Mouse (Mus musculus) spleen, postnatal 4 days (tissue): ENCODE data around the gene Dnm3.

Experiments
- DNase-seq, 2 experiments: peaks; one replicate each; pipeline ENCODE4 v3.0.0; 2022; ENCODE audit warnings: low spot score in 2 of 2

Dnm3 gene

DNA sequence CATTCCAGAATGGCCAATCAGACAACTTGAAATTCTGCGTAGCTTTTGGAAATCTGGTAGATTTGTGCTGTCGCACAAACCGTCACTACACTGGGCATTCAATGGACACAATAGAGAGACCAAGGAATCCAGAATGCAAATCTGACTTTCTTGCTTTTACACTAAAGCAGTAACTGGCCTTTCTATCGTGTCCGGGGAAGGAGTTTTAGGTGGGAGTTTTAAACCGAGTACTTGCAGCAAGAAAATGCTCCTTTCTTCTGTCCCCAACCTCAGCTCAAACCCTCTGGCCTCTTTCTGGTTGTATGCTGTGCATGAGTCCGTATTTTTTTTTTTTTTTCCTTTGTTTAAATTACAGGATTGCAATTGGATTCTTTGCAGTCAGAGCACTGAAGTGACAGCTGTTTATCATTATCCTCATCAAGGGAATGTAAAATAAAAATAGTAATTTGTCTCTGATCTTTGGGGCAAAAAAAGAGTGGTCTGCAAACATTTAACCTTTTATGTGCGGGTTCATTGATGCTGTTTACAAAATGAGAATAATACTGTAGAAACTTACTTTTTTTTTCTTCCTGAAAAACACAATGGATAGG is 454.1 kb downstream of the Dnm3 start:
- DNase-seq: no peak

DNA sequence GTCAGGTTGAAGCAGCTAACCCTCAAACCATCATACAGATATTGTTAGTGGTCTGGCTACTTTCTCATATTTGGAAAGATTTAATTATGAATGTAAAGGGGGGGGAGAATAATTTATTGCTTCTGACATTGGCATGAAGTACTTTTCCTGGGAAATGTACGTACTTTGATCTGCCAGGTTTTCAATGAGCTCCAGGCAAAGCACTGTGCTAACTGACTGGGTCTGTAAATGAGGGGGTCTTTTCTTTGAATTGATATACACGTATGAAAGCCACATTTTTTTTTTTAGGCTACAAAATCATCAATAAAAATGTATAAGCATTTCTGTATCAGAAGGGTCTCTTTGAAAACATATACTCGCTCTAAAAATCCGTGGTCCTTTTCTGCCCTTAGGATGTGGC is 457.1 kb downstream of the Dnm3 start:
- no peak for DNase-seq

DNA sequence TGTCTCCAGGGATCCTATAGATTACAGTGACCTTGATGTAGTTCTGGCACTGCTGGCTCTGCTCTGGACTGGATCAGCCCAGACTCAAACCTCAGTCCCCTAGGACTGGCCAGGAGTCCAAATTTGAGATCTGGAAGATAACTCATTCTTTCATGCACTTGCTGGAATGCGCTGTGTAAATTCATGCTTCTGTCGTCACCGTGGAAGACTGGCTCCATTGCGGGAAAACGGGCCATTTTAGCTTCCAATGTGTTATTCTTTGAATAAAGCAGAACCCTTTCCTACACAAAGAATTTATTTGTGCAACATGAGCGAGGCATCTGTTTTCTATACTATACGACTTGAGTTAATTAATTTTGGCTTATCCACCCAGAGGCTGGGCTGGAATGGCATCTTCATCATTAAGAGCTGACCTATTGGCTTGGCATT is 457.5 kb downstream of the Dnm3 start:
- no peak for DNase-seq

DNA sequence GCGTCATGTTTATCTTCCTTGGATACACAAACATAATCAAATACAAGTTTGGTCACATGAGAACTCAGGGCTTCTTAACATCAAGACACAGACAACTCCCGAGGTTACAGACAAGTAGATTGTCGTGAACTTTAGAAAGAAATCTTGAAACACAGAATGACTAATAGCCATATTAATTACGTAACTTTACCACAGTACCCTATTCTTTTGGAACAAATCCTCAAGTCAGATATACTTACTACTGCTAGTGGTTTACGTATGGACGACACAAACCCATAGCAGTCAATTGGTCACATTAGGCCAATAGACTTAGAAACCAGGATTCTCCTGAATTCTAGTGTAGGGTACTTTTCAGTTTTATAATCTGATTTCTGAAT is 459.2 kb downstream of the Dnm3 start:
- no peak for DNase-seq

DNA sequence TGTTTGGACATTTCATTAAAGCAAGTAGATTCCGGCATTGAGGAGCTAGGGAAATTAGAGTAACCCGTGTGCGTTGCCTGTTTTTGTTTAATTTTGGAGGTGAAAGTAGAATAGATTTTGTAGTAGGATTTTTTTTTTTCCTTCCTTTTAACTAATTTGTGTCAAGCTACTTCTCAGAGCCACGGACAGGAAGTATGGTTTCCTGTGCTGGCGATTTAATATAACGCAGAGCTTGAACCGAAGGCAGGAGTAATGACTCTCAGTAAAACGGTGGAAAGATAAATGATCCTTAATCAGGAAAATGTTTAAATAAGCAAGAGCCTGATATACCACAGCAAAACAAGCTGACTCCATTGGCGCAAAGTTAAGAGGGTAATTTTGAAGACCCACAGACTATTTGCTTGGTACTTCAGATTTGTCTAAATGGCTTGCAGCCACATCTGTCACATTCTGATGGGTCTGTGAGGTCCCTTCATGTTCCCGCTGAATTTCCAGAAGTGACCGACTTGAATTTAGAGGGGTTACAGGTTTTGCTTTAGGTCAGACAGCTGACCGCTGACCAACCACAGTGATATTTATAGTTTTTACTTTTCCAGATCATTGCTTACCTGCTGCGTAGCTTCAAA is 459.7 kb downstream of the Dnm3 start:
- DNase-seq: no peak

DNA sequence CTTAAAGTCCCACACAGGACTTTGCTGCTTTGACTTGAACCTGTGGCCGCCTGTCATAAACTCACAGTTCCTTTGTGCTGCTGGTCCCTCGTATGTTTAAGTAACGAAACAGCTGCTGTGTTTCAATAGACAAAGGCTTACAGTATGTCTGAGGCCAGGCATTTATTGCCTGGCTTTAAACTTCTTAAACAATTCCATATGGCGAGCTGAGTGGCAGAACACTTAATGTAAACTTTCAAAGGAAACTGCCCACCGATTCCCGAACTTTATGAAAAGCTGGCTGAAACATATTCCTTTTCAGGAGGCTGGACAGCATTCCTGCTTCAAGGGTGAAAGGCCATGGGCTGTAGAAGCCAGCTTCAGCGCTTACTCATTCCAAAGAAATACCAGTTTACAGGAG is 460.9 kb downstream of the Dnm3 start:
- DNase-seq: no peak

DNA sequence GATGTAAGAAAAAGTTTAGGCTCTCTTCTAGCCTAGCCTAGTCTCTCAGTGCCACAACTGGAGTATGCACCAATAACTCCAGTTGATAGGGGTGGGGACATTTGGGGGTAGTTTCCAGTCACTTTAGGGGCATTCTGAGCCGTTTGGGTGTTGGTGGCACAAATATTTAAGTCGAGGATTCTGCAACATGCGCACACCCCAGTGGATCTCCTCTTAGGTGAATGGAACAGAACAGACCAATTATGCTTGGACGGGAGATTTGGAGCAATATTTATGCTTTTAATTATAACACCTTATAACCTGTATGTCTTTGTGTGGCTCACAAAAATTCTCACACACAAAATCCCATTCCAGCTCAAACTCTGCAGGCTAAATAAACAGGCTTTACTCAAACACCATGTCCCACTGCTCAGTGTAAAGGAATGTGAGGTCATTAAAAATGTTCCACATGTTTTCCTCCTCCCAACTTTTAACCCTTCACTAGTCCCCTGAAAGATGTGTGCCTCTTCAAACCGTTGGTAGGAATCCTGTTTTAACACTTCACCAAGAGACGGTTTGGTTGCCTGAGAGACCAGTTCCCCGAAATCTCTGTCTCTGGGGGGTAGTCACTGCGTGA is 462.5 kb downstream of the Dnm3 start:
- no peak for DNase-seq

DNA sequence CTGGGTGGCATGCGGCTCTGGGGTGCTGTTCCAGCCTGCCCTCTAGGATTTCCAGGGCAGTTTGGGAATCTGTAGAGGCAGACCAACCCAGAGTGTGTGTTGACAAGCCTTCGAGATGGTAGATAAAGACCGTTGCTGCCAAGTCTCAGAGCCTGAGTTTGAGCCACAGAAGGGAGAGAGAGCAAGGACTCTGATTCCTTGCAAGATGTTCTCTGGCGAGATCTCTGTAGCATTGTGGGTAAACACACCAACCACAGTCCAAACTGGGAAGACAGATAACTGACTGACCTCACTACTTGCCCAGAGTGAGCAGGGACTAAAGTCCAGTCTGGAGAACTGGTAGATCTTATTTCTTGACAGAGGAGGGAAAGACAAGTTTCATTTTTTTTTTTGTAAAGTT is 464.3 kb downstream of the Dnm3 start:
- DNase-seq: no peak

DNA sequence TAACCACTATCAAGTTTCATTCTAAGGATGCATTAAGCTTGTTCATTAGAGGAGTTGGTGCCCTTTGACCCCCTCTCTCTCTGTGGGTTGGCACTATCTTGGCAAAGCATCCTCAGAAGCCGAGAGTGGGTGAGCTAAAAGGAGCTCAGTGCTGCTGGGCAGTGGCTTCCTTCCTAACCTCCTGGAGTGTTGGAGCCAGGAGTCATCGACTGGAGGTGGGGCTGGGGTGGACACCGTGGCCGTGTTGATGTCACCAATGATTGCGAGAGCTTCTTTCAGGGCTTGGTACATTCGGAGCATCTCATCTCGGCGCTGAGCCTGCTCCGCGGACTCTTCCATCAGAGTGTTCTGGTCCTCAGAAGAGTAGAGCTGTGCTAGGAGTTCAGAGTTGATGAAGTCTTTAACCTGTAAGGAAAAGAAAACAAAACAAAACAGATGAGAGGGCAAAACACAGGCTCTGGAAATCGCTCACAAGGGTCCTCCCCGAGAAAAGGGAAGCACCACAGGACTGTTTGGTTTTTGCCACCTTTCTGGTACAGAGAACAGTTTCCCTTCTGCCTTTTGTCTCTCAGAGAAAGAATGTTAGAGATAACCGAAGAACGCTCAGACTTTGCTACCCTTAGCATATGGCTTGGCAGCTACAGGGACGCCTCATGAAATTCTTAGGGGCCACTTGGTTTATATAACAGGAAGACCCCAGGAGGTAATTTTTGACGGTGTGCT is 466.1 kb downstream of the Dnm3 start:
- DNase-seq: no peak

DNA sequence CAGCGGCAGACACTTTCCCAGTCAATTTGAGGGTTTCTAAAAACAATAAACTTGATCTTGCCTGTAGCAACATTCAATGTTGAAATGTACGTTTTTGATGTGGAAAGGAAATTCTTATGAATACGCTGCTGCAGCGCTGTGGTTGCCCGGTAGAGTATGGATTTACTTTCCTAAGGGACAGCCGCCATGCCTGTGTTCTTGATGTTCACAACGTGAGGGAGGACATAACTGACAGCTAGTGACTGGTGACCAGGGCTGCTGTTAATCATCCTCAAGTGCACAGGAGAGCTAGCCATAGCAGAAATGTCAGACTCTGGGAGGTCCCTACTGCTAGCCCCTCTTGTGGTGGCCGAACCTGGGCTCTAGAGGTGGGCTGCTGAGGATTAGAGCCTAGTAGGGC is 468.7 kb downstream of the Dnm3 start:
- no peak for DNase-seq

DNA sequence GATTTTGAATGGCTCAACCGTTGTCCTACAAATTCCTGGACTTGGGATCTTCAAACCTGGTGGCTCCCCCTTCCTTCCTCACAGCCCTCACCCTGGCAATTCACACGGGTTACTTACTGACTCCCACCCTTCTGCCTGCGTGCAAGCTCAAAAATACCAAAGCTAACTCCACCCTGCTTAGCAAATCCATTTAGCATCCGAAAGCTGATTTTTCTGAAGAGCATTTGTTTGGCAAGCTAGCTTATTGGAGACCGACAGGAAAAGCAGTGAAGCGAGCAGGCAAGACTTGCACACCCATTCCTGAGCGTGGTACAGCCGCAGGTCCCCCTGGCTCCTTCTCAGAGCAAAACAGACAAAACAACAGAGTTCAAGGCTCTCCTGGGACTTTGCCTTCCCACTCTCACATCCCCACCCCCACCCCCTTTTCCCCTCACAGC is 469.2 kb downstream of the Dnm3 start:
- no peak for DNase-seq

DNA sequence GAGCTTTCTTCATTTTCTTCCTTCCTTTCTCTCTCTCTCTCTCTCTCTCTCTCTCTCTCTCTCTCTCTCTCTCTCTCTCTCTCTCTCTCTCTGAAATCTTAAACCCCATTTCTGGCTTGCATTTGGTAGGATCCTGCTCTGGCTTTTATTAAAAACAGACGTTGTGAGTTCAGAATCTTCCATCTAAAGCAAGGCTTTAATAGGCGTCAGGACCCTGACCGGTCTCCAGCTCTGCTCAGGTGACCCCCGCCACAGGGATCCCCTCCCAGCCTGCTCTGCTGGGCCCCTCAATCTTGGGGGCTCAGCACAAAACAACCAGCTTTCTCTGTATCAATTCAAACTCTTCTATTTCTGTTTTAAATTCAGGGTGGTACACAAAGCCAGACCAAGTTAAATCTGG is 469.6 kb downstream of the Dnm3 start:
- no peak for DNase-seq

DNA sequence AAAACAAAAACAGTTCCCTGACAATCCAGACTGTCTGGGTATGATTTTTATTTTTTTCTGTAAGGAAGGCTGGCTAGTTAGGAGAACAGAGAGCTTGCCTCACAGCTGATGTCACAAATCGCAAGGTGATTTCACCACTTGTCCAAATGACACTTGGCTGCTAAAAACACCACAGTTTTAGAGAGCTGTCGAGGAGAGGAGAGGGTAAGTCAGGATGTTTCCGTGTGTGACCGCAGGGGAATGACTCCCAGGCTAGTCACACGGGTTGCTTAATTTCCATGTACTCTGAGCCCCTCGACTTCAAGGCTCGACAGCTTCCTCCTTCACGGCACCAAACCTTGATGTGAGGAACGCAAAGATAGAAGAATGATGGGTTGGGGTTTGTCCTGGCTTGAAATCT is 471.7 kb downstream of the Dnm3 start:
- no peak for DNase-seq

DNA sequence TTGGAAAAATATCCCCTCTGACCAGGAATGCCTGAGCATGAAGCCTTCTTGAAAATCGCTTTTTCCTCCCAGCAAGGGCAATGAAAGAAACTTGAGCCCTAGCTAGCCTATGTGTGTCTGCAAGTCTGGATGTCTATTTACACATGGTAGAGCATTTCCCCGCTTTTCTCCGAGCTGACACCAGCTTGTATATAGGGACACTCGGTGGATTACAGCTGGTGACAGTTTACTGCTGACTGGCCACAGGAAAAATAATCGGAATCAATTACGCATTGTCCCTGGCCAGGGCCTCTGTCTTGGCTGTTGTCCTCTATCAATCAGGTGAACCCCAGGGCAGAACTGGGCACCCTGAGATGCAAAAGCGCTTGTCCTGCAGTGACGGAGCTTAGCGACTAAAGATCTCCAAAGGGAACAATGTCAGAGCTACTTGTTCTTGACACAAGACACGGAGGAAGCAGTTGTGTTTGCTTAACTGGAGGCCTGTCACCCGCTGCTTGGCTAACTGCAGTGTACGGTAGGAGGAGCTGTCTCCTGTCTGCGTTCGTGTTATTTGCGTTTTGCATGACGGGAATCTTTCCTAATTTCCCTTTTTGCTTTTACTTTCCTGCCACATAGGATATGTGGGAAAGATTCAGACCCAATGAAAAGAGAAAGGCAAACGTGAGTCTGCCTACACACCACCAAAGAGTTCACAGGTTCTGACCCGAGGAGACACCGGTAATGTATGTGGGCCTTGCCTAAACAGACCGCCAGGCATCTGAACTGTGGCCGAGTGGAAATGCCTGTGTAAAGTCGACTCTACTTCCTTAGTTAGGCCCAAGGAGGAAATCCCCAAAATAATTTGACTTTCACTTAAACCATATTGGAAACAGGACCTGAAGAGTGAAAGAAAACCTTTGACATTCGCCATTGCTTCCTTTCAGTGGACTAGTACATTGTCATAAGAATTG is 472.7 kb downstream of the Dnm3 start:
- DNase-seq: peak in 1 of 2 experiments; percentile 32

DNA sequence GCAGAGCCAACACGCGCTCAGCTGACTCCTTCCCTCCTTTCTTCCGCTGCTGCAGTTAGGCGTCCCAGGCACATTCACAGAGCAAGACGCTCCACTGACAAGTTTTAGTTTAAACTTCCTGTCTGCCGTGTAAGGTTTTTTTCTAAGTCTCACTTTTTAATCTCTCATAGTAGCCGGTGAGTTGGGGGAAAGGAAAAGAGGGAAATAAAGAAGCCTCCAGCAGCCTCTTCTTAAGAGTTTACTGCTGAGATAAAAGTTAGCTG is 473.4 kb downstream of the Dnm3 start:
- DNase-seq: no peak

DNA sequence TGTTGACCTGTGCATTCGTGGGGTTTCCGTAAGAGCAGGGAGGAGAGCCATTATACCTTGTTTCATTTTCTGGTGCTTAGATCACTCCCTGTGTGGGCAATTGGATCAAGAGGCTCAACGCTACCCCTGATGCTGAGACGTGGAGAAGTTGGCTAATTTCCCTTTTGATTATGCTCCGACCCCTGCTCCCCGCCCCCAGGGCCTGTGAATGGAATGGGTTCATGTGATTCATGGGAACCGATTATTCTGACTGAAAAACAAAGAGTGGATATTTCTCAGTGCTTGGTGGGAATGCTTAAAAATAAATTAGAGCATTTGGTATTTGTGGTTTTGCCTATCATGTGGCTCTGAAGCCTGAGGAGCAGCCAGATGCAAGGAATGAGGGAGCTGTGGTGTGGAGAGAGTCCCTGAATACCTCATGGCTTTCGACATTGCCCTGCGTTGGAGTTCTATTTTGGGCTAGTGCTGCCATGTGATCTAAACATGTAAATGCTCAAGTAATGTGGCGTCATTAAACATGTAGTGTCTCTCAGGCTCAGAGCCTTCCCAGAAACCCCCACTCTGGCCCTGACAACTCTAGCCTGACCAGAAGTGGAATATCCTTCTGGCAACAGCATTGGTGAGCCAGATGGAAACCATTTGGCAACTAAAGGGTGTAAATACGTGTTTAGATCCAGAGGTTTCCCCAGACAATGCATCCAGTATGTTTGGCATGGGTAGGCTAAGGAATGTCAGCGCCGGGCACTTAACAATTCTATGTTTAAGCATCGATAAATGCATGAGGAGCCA is 473.9 kb downstream of the Dnm3 start:
- DNase-seq: no peak

DNA sequence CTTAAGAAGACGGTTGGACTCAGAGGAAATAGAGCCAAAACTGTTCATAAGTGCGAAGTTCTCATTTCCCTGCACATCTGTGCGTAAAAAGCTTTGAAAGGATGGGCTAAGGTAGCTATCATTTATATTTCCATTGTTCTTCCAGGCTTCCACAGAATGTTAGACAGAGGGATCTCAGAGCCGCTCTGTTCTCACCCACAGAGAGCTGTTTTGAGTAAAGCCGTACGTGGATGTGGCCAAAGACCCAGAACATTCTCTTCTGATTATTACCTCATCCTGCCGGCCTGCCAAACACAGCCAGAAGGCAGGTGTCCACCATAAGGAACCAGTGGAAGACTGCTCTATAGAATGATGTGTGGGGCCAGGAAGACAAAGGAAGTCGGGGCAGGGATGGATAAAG is 476.5 kb downstream of the Dnm3 start:
- DNase-seq: no peak

DNA sequence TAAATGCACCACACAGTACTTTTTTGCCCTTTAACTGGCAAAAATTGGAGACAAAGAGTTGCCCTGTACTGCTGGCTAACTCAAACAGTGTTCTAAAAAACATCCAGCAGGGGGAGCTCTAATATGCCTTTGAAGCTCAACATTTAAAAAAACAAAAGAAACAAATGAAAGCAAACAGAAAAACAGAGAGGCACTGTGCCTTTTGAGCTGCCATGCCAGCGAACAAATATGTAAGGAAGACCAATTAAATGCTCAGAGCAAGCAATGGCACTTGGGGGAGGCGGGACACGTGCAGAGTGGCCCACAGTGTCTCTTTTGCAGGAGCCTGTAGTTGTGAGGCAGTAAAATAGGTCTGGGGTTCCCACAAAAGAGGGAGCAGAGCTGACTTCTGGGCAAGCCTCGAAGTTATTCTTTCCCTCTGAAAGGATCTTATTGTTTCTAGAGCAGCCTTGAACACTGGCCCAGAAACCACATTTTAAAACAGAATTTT is 477.9 kb downstream of the Dnm3 start:
- DNase-seq: no peak

DNA sequence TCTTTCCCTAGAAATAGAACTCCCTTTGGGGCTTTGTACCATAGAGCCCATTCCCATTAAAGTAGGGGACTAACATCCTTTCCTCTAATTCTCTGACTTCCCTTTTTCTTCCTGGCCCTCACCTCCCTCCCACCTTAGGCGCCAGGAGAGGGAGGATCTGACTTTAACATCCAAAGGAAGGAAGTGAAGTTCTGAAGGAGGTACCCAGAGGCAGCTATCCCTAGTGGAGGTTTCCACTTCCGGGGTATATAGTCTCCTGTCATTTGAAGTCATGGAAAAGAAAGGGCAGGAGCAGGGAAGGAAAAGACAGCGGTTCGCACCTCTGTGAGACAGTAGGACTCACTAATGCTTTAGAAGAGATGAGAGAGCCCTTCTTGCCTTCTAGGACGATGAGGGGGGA is 478.5 kb downstream of the Dnm3 start:
- DNase-seq: no peak

DNA sequence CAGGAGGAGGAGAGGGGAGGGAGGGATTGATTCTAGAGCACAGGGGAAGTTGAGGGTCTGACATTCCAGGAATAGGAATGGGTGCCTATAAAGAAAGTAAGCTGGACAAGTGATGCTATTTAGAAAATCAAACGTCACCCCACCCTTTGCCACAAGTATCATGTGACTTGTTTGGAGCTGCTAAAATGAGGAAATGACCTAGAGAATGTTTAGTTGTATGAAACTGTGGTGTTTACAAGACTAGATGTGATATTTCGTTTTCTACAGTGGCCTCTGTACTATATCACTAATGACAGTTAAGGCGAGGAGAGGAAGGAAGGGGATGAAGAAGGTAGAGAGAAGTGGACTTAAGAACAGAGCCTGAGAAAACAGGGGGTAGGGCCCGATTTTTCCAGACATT is 479.1 kb downstream of the Dnm3 start:
- DNase-seq: no peak

DNA sequence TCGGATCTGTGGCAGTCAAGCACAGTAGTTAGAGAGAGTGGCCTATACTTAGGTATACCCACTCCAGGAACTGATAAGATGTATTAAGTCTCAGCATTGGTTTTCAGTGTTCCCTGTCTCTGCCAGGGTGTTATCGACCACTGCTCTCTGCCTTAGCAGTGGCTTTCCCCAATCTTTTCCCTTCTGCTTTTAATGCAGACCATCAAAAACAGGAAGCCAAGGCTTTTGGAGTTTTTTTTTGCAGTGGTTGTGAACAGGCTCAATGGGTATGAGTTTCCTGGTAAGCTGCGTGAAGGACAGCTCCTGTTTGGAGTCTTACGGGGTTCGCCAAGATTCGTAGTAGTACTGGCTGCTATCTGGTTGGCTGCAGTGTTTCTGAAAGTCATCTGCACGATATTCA is 485.4 kb downstream of the Dnm3 start:
- no peak for DNase-seq
